Mouse (Mus musculus) erythroblast, embryonic 14.5 days (primary cell): ENCODE measurements around the gene Ghdc. TPM values are rescaled to one million over a fixed set of nuclear protein-coding genes. Genes with fewer than 3 reads are reported as not detected.

ENCODE experiments used
- H3K27me3 ChIP-seq: 2 replicates; pipeline ENCODE4 v1.6.1; 2012; ENCODE audit warnings: inconsistent platforms; ENCODE audit not compliant: control insufficient read depth
- H3K36me3 ChIP-seq: 2 replicates; pipeline ENCODE4 v1.6.1; 2012; ENCODE audit warnings: mild to moderate bottlenecking, inconsistent platforms; ENCODE audit not compliant: control insufficient read depth
- H3K4me1 ChIP-seq: 2 replicates; pipeline ENCODE4 v1.6.1; 2012; ENCODE audit warnings: inconsistent platforms; ENCODE audit not compliant: control insufficient read depth
- H3K4me3 ChIP-seq: replicated peaks from 2 replicates; pipeline ENCODE3; 2012; ENCODE audit warnings: moderate library complexity, mild to moderate bottlenecking, inconsistent platforms
- H3K9me3 ChIP-seq: 2 replicates; pipeline ENCODE4 v1.6.1; 2012; ENCODE audit warnings: low read length, inconsistent platforms, mixed read lengths; ENCODE audit not compliant: control insufficient read depth
- GATA1 ChIP-seq: IDR thresholded peaks from 2 replicates; pipeline ENCODE4 v1.6.1; 2012; ENCODE audit warnings: low read length, inconsistent platforms, mixed read lengths
- TAL1 ChIP-seq: IDR thresholded peaks from 3 replicates; pipeline ENCODE4 v1.6.1; 2012; ENCODE audit warnings: low read length, inconsistent platforms, mixed read lengths
- polyA plus RNA-seq: library from polyadenylated mRNA; stranded (reverse); fragments of >175 nt; gene quantifications from 2 replicates; pipeline ENCODE4 v1.2.3, GENCODE M21; 2012

Ghdc gene
- polyA plus RNA-seq, 1 experiment = 0.58 TPM

DNA sequence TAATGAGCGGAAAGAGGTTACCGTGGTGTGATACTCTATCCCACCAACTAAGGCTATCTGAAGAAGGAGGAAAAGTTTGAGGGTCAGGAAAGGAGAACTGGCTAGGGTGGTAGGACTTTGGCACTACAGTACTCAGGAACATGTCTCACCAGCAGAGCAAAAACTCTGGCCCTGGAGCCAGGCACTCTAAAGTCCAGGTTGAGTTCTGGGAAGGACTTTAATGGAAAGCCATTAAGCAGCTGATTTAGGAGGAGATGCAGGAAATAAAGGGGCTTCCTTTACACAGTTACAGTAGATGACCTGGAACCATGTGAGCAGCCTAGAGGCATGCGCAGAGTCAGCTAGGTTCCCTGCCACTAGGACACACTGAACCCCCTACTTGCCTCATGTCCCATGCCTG, 43.6 kb downstream of the Ghdc start:
- Histone ChIP-seq H3K36me3 (peaks cover 95% of the 10 kb centered on the region), H3K4me1 (peaks cover 58% of the 10 kb centered on the region), H3K9me3 (no peaks in the 10 kb centered on the region), H3K27me3 (no peaks in the 10 kb centered on the region), H3K4me3 (no peak overlapping the region)
- TF ChIP-seq TAL1 (no peak), GATA1 (no peak)

DNA sequence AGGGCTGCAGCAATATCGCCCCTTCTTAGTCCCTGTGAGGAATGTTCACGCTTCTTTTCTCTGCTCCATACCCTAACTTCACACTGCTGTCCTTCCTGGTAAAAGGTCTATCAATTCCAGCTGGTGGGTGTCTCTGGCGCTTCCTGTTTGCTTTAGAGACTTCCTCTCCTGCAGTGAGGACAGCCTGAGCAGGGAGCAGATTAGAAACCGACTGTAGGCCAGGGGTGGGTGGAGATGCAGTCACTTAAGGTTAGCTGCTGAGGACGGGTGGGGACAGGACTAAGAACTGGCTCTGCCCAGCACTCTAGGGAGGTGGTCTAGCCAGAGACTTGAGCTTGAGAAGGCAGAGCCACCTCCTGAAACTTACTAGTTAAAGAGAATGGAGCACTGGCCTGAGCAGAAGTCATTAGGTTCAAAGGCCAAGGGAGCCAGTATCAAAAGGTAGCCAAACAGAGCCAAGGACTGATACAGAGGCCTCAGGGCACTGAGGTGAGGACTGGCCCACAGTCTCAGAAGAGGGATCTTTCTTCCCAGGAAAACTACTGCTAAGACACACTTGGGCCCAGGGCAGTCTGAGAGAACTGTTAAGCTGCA, 45.7 kb downstream of the Ghdc start:
- H3K4me3 ChIP-seq = no peak overlapping the region
- H3K27me3 ChIP-seq = no peaks in the 10 kb centered on the region
- no peaks in the 10 kb centered on the region for H3K9me3 ChIP-seq
- peaks cover 61% of the 10 kb centered on the region for H3K4me1 ChIP-seq
- H3K36me3 ChIP-seq = peaks cover 95% of the 10 kb centered on the region
- no peak for TF ChIP-seq TAL1
- TF ChIP-seq GATA1 = no peak

DNA sequence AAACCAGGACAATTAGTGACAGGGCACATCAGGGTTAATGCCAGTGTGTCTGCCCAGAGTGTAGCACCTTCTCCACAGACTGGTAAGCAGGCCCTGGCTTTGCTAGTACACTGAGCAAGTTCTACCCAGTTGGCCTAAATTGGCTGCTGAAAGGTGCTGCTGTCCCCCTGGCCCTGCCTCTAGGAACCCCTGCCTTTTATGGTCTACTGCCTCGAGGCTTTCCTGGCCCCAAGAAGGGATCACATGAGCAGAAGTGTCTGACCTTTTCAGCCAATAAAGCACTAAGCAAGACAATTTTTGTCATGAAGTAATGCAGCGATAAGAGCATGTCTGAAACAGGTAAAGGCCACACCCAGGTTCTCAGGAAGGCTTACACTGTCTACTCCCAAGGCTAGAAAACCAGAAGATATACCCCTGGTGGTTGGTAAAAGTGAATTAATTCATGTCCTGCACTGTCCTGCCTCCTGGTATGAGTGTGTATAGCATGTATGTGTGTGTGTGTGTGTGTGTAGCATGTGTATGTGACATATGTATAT, 48.2 kb downstream of the Ghdc start:
- H3K9me3 ChIP-seq = no peaks in the 10 kb centered on the region
- H3K27me3 ChIP-seq = no peaks in the 10 kb centered on the region
- no peak for TF ChIP-seq GATA1
- TF ChIP-seq TAL1 = no peak
- H3K4me1 ChIP-seq = peaks cover 61% of the 10 kb centered on the region
- peaks cover 96% of the 10 kb centered on the region for H3K36me3 ChIP-seq
- no peak overlapping the region for H3K4me3 ChIP-seq

DNA sequence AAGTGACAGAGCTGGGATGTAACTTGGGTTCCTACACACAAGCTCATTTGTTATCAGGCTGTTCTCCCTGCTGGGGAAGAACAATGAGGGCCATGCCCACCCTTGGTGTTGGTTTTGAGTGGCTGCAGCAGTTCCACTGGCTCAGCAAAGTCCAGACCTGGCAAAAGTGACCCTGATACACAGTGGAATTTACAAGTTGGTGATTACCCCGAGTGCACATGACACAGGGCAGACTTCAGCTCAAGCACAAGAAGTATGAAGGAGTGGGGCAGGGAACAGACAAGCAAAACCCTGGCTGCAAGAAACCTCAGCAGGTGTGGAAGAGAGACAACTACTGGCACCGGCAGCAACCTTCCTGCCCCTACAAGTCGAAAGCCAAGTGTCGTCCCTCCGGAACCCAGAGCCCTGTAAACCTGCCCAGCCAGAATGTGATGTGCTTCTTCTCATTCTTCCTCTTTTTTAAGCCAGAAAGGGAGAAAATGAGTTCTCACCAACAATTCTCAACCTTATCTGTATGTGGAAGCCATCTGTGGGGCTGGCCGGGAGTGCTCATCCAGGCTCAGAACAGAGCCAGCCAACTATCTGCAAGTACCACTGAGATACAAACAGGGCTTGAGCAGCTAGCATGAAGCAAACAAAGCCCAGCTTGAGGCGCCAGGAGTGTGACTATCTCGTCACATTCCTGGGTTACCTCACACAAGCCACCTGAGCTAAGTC, 48.8 kb downstream of the Ghdc start:
- Histone ChIP-seq H3K36me3 (peaks cover 97% of the 10 kb centered on the region), H3K9me3 (no peaks in the 10 kb centered on the region), H3K4me1 (peaks cover 57% of the 10 kb centered on the region), H3K4me3 (no peak overlapping the region), H3K27me3 (no peaks in the 10 kb centered on the region)
- TF ChIP-seq TAL1 (no peak), GATA1 (no peak)

DNA sequence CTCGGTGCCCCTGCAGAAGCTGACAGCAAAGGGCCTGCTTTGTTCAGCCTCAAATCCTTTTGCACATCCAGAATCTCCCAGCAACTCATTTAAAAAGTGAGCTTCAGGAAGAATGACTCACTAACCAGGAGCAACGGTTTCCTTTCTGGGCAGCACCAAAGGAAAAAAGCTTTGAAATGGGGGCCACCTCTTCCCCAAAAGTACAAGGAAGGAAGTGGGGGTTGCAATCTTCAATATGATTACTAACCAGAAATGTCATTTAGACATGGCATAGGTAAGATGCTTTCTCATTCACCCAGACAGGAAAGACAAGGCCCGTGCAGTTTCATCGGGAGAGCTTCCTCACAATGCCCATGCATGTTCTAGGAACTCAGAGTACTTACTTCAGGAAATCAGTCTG, 49.5 kb downstream of the Ghdc start:
- Histone ChIP-seq H3K4me3 (no peak overlapping the region), H3K9me3 (no peaks in the 10 kb centered on the region), H3K36me3 (peaks cover 98% of the 10 kb centered on the region), H3K4me1 (peaks cover 57% of the 10 kb centered on the region), H3K27me3 (no peaks in the 10 kb centered on the region)
- TF ChIP-seq GATA1 = no peak
- TF ChIP-seq TAL1 = no peak

DNA sequence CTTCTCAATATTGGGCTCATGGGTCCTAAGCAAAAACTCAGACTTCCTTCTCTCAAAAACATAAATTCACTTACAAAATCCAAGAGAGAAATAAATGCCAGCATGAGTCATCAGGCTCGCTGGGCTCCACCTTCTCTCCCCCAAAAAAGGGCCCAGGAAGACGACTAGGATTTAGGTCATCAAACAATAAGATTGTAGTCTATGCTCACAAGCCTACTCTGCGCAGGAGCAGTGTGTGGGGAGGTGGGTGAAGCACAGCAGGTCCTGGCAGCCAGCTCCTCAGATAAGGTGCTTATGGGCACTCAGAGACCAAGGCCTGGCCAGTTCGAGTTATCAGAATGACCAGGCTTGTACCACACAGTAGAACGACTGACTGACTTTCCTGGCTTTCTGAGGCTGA, 50.4 kb downstream of the Ghdc start:
- TF ChIP-seq TAL1 (no peak), GATA1 (no peak)
- no peaks in the 10 kb centered on the region for H3K27me3 ChIP-seq
- no peak overlapping the region for H3K4me3 ChIP-seq
- no peaks in the 10 kb centered on the region for H3K9me3 ChIP-seq
- peaks cover 98% of the 10 kb centered on the region for H3K36me3 ChIP-seq
- peaks cover 54% of the 10 kb centered on the region for H3K4me1 ChIP-seq

DNA sequence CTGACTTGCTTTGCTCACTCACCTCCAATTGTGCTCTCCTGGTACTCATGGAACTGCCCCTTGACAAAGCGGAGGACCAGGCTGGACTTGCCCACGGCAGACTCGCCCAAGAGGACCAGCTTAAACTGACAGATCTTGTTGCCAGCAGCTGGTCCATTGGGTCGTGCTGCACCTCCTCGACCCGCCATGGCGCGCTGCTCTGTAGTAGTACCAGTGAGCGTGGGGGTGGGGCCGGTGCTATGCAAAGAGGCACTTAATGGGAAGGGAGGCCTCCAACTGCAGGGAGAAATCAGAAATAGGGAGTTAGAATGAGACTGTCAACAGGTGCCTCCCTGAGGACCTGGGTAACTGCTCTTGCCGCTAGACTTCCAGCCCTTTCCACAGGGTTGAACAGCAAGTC, 50.9 kb downstream of the Ghdc start:
- no peaks in the 10 kb centered on the region for H3K27me3 ChIP-seq
- peaks cover 98% of the 10 kb centered on the region for H3K36me3 ChIP-seq
- TF ChIP-seq GATA1 = no peak
- peaks cover 53% of the 10 kb centered on the region for H3K4me1 ChIP-seq
- H3K4me3 ChIP-seq = no peak overlapping the region
- no peaks in the 10 kb centered on the region for H3K9me3 ChIP-seq

DNA sequence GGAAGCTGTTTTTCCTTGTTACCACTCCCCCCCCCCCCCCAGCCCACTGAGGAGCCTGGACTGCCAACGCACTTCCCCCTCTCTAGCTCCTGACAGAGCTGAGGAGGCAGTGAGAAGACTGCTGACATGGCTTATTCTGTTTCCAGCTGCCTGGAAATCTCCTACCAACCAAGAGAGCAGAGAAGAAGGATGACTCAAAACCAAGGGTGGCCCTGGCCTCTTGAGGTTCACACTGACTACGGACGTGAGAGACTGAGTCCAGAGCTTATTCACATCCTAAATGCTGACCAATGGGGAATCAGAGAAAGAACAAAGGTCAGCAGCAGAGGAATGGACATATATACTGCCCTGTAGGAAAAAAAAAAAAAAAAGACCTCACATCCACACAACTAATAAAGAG, 51.4 kb downstream of the Ghdc start:
- H3K4me3 ChIP-seq = no peak overlapping the region
- H3K4me1 ChIP-seq = peaks cover 52% of the 10 kb centered on the region
- H3K36me3 ChIP-seq = peaks cover 98% of the 10 kb centered on the region
- no peaks in the 10 kb centered on the region for H3K9me3 ChIP-seq
- H3K27me3 ChIP-seq = no peaks in the 10 kb centered on the region
- no peak for TF ChIP-seq GATA1
- no peak for TF ChIP-seq TAL1

DNA sequence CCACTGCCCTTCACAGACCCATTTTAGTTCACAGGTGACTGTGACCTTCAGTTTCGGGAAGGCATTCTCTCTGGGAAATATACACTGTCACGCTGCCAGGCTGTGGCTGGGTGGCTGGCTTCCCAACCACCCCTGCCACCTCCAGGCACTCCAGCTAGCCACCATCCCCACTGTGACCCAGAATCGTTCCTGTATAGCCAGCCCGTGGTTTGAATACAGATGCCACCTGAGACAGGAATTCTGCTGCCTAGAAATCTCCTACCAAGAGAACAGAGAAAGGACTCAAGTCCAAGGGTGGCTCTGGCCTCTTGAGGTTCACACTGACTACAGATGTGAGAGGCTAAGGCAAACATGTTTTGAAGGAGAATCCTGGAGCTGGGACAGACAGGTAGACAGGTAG, 51.9 kb downstream of the Ghdc start:
- peaks cover 99% of the 10 kb centered on the region for H3K36me3 ChIP-seq

More for the DNA sequence above, 51.9 kb downstream of the Ghdc start:
- Histone ChIP-seq H3K4me1 (peaks cover 53% of the 10 kb centered on the region), H3K4me3 (no peak overlapping the region), H3K27me3 (no peaks in the 10 kb centered on the region), H3K9me3 (no peaks in the 10 kb centered on the region)
- no peak for TF ChIP-seq TAL1
- TF ChIP-seq GATA1 = no peak
